Mouse (Mus musculus): Measurements from ENCODE around the gene Zfp541.
A peak's percentile ranks its signal among the peaks of the same experiment; 100 is the strongest.

DNA sequence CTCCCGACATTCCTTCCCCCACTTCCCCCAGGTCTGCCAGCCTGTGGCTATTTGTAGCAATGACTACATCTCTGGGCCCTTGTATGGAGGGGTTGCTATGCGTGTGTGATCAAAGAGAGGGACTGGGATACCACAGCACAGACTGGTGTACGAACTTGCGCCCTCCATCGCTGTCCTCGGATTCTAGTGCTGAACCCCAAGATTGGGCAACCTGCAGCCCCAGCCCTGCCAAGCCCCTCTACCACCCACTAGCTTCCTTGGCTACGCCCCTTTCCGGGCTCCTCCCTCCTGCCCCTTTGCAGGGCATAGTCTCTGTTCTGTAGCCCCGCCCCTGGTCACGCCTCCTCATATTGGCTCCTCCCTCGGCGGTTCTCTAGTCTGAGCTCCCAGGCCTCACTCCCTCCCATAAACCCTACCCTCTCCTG, 67.8 kb downstream of the Zfp541 start, which contains the start of gene Slc8a2:
- TF ChIP-seq POLR2A (IDR thresholded peaks at IDR 0.05; ENCODE audit: borderline replicate concordance, insufficient read depth, low read length) (peak; percentile 43; the same call in 1 of the 2 replicates), CTCF (IDR thresholded peaks at IDR 0.05; ENCODE audit: borderline replicate concordance, insufficient read depth, low read depth, low read length) (no peak)
